Mouse (Mus musculus) embryonic fibroblast, embryonic 13.5 days (primary cell): ENCODE measurements at regions not wholly inside any gene's neighbourhood (a gene's known extent, or its start where the extent isn't known, plus 50 kb on each side); places are given as distances from the start of the nearest gene placed in this dataset.

ENCODE experiments used
- CTCF ChIP-seq: IDR thresholded peaks from 2 replicates; pipeline ENCODE4 v1.5.1; 2011; ENCODE audit warnings: mild to moderate bottlenecking, control low read depth, low read length, moderate library complexity, borderline replicate concordance; ENCODE audit not compliant: insufficient read depth
- POLR2A ChIP-seq: IDR thresholded peaks from 2 replicates; pipeline ENCODE4 v1.6.1; 2011; ENCODE audit warnings: low read depth, mild to moderate bottlenecking, control low read depth, low read length, moderate library complexity

DNA sequence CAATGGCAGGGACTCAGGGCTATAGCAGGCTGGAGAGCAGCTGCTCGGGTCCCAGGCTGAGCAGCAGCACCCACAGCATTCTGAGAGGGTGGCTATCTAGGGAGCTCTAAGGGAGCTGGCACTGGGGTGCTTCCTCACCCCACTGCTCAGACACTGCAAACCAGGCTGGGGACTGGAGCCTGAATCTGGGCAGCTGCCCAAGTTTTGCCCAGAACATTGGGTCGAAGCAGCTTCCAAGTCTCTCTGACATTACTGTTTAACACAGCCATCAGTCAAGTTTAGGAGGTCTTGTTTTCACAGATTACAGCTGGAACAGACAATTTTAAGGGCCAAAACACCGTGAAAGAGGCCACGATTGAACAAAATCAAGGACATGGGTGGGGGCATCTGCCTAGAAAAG is 96.1 kb upstream of the Tcerg1l start:
- TF ChIP-seq CTCF (no peak), POLR2A (no peak)
